Mouse (Mus musculus): ENCODE measurements around the gene Pld1.

Gene Pld1

DNA sequence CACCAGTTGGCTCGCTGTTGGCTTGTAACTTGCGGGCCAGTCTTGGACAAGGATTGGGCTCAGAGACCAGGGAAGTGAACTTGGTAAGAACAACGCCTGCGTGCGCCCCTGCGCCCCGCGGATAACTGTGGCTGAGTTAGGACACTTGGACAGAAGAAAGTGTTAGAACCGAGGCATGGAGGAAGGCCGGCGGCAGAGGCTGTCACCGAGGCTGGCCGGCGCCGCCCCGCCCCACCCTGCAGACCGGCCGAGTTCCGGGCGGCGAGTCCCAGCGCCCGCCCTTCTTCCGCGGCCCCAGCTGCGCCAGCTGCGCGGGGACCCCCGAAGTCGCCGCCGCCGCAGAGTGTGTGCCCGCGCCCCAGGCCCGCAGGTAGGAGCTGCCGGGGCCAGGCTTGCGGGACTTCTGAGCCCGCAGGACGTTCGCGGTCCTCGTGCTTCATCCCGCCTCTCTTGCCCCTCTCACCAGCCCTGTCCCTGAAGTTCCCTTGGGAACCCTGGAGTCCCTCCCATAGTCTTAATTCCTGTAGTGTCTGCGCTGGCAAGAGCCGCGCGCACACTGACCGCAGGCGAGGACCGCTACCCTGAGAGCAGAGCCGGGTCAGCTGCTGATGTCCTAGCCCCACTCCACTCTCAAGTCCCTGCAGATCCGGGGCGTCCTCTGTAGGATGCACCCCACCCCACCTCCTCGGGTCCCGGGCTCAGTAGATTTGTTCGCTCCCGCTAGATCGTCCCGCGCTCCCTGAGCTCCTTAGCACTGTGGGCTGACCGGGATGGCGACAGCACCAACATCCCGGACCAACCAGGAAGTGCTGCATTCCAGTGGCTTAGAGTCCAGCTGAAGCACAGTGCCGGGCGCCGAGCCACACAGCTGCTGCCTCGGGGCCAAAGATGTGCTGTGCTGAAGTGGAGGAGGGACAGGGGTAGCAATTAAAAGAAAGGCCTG is at the start of gene Pld1:
TSS of gene Pld1 (plus strand) at position 315 of the 943 bp plus-strand sequence.
- DNase-seq (ENCODE audit: low spot score in 2 of 2): peak; percentile 34 to 50

DNA sequence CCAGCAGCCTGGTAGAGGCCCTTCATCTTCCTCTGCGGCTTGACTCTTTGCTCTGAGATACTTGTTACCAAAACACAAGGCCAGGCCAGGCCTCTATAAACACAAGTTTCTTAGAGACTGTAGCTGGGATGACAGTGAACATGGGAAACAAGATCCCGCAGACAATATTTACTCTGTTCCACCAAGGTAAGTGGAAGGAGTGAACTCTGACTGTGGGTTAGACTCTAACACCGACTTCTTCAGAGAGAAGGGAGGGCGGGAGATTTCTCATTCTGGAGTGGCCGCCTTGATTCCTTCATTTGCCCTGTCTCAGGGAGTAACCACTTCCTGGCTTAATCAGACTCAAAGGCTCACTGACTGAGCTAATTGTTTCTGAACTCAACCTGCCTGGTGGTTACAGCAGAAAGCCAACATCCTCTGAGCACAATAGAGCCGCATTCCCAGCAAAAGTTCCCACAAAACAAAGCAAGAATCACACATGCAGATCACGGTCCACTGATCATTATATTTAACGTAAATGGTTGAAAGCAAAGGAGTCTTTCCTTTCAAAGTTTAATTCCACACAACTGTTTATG is 42.1 kb upstream of the Pld1 start, which contains the start of gene Tmem212:
TSS of gene Tmem212 (minus strand) at position 51 of the 575 bp plus-strand sequence.
- DNase-seq (ENCODE audit: low spot score in 2 of 2): no peak

DNA sequence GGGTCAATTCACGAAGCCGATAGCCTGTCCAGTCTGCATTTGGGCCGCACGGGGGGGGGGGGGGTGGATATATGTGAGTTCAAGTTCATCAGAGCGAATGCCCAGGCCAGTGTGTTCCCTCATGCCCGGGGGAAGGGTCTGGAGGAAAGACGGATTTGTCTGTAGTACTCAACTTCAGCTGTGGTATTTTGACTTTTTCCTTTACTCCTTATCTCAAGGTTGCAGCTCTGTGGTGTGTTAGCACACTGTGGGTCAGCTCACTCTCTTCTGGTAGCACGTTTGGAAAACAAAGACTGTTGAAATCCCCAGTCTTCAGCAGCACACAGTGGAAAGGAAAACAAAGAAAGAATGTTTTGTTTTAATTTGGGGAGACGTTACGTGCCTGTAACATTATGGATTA is 40.3 kb upstream of the Pld1 start:
- DNase-seq (ENCODE audit: low spot score in 2 of 2): no peak

DNA sequence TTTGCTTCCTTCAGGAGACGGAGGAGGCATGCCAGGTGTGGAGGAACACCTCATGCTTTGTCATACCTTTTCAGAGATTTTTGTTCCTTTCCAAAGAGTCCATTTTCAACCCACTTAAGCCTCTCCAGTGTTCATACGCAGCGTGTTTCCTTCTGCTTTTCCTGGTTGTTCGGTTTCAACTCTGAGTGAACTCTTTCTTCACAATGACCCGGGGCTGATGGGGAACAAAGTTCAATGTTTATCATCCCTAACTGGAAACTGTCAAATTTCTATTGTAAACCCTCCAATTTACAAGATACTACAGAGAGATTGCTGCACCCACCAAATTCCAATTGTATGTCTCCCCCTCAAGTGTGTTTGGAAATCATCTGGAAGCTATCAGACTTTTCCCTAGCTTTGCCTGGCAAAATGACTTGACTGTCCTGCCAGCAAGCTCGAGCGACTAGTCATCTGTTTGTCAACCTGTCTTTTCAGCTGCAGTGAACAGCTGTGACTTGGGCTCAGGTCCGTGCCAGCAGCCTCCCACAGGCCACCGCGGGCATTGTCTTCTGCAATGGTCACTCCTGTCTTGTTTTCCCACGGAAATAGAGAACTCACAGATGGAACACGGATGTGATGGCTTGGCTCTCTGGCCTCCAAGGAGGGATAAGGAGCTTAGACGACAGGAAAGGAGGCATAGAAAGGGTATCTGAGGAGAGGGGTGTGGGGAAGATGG is 39.3 kb upstream of the Pld1 start:
- DNase-seq (ENCODE audit: low spot score in 2 of 2): no peak

DNA sequence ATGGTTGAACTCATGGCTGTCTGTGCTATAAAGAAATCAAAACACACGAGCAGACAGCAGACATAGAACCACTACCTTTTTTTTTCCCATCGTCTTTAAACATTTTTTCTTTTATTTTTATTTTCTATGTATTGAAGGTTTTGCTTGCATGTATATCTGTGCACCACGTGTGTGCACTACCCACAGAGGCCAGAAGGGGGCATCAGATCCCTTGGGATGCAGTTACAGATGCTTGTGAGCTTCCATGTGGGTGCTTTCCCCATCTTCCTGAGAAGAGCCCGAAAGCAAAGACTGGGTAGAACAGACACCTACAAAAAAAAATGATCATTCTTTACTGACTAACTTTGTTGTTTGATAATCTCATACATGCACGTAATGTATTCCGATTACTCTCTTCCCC is 36.6 kb upstream of the Pld1 start:
- DNase-seq (ENCODE audit: low spot score in 2 of 2): no peak

DNA sequence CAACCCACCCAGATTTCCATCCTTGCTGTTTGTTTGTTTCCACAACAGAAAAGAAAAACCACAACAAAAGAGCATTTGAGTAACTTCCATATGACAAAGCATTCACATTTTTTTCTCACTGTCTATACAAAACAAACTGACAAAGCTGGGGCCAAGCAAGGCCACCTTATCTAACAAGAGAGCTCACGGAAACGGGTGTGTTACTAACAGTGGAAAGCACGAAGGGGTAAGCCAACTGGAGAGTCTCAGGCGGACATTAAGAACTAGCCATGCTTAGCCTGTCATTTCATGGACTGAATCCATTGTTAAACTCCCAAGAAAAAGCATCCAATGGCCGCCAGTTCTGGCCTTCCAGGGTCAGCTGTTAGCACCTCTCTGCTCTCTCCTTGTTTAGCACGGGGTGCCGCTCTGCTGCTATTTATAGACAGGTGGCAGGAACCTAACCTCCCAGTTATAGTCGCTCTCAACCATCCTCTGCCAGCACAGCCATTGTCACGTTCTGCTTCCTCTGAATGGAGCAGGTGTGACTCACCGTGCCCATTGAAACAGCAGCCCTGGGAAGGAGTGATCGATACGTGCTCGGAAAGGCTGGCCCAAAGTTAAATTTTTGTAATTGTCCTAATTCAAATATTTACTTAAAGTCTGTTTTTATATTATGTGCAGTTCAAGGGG is 33.7 kb upstream of the Pld1 start:
- no peak for DNase-seq (ENCODE audit: low spot score in 2 of 2)

DNA sequence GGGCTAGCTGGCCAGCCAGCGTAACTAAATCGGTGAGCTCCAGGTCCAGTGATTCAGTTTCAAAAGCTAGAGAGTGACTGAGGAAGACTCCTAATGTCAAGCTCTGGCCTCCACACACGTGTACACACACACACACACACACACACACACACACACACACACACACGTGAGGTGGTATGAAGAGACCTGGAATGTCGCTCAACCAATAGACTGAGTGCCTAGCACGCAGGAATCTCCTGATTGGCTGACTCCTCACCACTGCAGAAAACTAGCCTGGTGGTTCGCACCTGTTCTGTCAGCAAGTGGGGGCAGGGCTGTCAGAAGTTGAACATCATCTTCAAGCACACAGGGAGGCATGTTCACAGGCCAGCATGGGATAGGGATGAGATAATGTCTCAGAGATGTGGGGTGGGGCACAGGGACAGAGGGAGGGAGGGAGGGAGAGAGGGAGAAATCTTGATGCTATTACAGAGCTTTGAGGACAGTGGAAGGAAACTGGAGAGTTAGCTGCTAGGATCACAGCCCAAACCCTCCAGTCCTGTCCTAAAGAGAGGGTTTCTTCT is 31.8 kb upstream of the Pld1 start:
- DNase-seq (ENCODE audit: low spot score in 2 of 2): no peak

DNA sequence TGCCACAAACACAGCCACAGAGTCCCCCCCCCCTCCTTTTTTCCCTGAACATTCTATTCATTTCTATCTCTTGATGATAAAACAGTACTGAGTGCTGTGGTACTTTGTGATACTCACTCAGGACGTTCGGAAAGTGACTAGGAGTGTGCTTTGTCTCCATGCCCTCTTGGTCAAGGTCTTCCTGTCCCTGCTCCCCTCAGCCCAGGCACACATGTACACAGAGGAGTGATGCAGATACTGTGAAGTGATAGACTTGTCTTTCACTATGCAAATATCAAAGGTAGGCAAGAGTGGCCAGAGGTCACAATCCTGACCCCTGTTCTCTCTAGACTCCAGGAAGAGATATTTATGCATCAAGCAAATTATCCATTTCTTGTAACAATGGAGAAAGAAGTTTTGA is 31.2 kb upstream of the Pld1 start:
- no peak for DNase-seq (ENCODE audit: low spot score in 2 of 2)

DNA sequence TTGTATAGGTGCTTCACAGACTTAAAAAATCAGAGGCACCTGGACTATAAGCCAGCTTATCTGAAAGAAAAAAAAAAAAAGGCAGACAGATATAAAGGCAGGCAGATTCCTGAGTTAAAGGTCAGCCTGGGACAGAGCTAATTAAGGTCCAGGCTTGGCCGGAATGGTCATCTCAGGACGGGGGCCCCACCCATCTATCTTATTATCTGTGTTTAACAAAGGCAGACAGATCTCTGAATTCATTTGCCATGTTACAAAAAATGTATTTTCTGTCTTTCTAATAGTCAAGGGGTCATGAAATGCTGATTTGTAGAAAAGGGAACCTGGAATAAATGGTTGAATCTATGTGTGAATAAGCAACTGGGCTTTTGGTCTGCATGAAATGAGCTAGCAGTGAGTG is 30.2 kb upstream of the Pld1 start:
- no peak for DNase-seq (ENCODE audit: low spot score in 2 of 2)

DNA sequence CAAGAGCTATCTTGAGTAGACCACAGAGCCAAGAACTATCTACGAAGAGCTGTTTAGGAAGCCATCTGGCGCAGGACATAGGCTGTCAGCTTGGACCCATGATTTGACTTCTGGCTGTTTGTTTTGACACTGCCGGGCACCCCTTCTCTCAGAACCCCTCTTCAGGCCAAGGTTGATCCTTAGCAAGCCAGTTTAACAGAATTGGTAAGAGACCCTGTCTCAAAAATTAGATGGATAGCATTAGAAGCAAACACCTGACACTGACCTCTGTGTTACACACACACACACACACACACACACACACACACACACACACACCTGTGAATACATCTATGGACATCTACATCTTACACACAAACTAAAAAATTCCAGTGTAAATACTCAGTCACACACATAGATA is 29.5 kb upstream of the Pld1 start:
- no peak for DNase-seq (ENCODE audit: low spot score in 2 of 2)

DNA sequence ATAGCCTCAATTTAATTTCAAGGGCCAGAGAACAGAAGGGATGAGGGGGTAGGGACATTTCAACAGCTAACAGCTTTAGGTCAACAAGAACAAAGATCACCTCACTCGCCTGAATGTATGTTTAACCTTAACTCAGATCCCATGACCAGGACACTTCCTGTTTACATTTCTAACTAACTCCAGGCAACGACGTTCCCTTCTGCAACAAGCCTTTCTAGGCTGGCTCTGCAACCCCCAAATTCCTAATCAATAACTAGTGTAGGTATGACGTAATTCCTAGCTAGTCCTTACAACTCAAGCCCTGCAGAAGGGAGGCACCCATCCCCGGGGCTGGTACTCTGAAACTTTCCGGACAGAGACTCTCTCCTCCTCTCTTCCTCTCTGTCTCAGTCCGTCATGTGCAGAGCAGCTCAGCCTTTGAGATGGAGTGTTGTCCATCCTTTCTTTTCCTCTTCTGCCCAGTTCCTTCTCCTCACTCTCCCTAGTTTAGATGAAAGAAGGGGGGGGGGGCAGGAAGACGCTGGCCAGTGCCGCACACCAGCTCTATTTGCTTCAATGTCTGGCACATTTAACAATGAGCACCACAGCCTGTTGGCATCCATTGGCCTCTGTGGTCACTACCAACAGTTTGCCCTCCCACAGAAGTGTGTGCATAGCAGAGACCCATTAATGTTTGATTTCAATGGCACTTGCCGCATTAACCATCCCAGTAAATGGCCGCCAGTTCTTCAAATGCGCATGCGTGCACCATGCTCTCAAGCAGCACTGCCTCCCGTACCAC is 19.6 kb upstream of the Pld1 start:
- DNase-seq (ENCODE audit: low spot score in 2 of 2): no peak

DNA sequence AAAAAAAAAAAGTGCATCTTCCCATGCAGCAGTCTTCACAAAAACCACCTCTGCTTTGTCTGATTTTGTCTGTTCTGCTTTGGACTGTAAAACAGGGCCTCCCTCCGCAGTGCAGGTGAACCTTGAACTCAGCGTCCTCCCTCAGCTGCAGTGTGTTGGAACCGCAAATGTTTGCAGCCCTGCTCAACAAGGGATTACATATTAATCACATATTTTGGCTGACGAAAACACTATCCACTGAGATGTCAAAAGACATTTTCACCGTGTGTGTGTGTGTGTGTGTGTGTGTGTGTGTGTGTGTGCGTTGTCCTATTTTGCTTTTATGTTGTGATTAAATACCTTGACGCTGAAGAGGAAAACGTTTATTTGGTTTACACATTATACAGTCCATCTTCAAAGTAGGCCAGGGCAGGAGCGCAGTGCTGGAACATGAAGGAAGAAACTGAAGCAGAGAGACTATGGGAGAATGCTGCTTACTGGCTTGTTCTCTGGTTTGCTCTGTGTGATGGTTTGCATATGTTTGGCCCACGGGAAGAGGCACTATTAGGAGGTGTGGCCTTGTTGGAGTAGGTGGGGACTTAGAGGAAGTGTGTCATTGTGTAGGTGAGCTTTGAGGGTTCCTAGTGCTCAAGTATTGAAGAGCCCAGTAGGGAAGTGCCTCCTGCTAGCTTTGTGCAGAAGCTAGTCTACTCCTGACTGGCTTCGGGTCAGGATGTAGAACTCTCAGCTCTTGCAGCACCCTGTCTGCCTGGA is 17.1 kb upstream of the Pld1 start:
- DNase-seq (ENCODE audit: low spot score in 2 of 2): no peak

DNA sequence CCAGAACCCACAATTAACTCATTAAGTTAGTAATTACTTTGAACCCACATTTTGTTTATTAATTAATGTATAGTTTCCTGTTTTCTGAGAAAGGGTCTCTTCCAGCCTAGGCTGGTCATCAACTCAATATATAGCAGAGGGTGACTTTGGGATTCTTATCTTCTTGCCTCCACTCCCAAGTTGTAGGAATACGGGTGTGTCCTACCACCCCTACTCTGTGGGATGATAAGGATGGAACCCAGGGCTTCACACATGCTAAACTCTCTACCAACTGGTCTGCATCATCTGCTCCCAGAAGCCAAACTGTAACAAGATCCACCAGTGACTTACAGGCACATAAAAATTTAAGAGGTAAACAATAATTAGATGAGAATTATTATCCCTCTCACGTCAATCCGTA is 14.5 kb upstream of the Pld1 start:
- no peak for DNase-seq (ENCODE audit: low spot score in 2 of 2)

DNA sequence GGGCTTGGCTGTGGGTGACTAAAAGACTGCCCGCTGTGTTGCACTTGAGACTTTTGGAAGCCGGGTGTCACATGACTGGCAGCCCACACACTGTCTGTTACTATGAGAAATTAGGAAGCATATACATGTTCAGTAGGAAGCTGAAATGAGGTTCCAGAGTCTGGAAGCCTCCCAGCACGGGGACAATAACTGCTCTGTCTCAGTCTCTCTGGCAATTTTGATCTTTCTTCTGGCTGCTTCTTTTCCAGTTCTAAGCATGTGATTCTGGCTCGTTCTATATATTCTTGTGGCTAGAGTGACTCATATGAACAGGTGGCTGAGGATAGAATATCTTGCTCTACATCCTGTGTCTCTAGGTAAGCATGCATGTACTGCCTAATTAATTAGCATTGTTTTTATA is 9.3 kb upstream of the Pld1 start:
- peak in 1 of 2 experiments; percentile 21 for DNase-seq (ENCODE audit: low spot score in 2 of 2)

DNA sequence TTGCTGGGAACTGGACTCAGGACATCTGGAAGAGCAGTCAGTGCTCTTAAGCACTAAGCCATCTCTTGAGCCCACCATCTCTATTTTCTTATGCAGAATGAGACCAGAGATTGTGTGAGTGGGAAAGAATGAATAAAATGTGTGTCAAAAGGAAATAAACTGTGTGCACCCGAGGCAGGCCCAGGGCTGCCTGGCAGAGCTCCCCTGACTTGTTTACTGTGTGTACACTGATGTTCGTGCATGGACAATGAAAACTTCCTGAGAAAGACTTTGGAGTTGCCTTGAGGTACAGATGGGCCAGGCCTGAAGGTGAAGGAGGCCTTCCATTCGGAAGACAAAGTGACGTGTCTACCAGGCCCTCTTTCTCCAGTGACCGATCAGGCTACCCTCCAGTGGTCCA is 6.1 kb upstream of the Pld1 start:
- no peak for DNase-seq (ENCODE audit: low spot score in 2 of 2)

DNA sequence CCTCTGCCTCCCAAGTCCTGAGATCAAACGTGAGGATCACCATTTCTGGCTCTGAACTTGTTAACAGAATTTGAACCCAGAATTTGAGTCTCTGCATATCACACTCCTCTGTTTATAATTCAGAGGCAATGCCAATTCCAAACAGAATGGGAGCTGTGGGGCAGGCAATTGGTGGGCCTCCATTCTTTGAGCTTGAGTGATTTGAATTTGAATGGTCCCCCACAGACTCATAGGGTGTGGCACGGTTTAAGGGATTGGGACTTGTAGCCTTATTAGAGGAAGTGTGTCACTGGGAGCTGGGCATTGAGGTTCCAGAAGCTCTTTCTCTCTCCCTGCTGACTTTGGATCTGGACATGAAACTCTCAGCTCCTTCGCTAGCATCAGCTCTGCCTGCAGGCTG is 2.9 kb upstream of the Pld1 start:
- no peak for DNase-seq (ENCODE audit: low spot score in 2 of 2)

DNA sequence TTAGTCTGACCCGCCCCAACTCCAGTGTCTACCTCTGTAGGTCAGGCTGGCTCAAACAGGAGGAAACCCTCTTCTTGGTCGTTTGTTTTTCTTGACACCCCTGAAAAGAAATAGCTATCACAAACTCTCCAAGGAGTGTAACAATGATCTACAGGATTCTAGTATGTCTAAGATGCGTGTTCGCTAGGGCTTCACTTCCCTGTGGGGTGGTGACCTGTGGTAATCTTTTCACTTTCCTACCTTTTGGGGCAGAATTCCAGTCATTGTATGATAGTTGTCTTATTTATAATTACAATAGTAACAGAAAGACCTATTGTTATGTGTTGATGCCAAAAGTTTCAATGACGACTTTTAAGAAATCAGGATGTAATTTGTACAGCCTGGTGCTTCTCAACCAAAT is 1.8 kb upstream of the Pld1 start:
- DNase-seq (ENCODE audit: low spot score in 2 of 2): no peak

DNA sequence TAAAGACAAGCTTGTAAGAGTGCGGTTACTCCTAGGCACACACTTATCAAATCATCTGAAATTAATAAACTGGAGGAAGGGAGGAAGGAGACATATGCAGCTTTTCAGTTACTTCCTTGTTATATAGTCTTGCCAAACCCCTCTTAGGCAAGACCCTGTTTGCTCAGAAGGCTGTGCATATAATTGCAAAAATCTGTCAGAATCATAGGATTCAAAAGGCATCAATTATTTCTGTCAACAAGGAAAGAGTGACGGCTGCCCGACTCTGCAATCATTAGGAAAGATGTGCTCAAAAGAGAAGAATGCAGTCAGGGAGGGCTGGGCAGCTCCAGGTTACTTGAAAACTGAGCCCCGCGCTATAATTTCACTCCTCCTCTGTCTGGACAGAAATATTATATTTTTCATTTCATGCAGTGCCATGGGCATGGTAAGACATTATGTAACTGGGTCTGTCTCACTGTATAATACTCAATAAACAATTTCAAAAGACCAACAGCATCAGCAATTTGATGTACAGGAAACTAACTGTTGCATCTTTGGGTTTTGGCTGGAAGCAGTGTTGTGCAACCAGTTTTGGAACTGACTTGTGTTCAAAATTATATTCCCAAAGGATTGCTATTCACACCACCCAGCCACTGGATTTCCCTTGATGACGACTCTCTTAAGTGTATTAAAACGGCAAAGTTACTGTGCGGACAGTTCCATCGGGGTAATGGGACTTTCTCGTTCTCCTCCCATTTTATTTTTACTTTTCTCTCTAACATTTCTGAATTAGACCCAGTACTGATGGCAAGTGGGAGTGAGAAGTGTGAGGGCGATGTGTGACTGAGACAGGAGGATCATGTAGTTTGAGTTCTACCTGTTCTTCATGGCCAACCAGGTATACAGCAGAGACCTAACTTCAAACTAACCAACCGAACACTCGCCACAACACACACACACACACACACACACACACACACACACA is 1.1 kb upstream of the Pld1 start:
- DNase-seq (ENCODE audit: low spot score in 2 of 2): no peak

DNA sequence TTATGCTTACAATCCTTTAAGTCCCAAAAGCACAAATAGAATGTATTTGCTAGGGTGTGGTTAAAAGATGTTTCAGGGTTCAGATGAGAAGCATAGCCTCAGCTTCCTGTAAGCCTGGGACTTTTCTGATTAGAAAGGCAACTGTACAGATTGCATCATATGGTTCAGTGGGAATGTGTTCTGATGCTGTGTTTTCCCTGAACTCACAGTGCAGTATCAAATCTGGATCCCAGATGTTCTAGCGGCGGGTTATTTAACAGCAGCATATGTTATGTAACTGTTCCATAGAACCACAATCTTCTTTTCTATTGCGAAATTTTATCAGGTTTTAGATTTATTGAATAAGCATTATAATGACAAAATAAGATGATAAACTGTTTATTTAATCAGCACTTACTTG is 3.1 kb downstream of the Pld1 start:
- no peak for DNase-seq (ENCODE audit: low spot score in 2 of 2)

Data from right cerebral cortex, postnatal 36 days (tissue).